Mouse (Mus musculus) retina, embryonic 14.5 days (tissue): ENCODE results near the gene Pias3.
"Not testable (repeated sequence)": the region's sequence is repeated elsewhere in the genome, so short reads cannot be mapped to it uniquely, and the experiment has no call there.

Experiments used
- DNase-seq: peaks from one replicate; pipeline ENCODE4 v3.0.0-alpha.2; 2015; ENCODE audit warnings: low spot score

Gene Pias3

GRCm38 (mm10) chr3:96728634-96729402 is 32.6 kb downstream of the Pias3 start:
- no peak for DNase-seq

- DNase-seq, result no peak
Observed at GRCm38 (mm10) chr3:96729403-96729784, 33.2 kb downstream of the Pias3 start.

- DNase-seq, result no peak
Observed at GRCm38 (mm10) chr3:96730785-96731184, 34.6 kb downstream of the Pias3 start.

- no peak for DNase-seq
Observed at GRCm38 (mm10) chr3:96733984-96734383, 37.8 kb downstream of the Pias3 start.

GRCm38 (mm10) chr3:96735200-96735599 is 39.0 kb downstream of the Pias3 start:
- no peak for DNase-seq

DNA sequence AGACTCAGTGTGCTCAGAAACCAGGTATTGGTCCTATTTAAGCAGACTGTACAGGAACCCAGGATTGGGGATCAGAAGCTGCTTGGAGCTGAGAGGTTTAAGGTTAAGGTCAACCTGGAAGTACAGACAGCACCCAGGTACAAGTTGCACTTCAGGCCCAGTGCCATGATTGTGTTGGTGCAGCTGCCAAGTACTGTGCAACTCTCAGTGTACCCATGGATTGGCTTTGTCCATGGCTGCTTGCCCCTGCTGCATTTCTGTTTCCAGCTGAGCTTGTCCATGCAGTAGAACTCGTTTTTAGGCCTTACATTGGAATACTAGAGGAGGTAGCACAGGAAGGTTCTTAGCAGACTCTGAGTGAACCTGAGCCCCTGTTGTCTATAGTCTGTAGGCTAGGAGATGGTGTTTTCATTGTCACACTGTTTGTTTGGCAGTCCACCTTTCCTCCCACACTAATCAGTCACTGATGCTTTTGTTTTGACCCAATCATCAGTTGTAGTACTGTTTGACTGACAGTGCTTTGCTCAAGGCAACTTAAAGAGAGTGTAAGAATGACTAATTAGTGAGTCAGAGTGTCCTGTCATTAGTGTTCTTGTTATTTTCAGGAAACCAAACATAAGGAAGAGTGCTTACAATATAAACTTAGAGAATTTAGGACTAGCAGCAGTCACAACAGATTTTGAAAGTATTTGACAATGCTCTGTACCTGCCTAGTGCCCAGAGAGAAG is 41.0 kb downstream of the Pias3 start:
- DNase-seq, result no peak

GRCm38 (mm10) chr3:96737995-96738394 is 41.8 kb downstream of the Pias3 start:
- peak; percentile 41 for DNase-seq

GRCm38 (mm10) chr3:96740279-96740678 is 44.1 kb downstream of the Pias3 start:
- DNase-seq, result not testable (repeated sequence)

DNA sequence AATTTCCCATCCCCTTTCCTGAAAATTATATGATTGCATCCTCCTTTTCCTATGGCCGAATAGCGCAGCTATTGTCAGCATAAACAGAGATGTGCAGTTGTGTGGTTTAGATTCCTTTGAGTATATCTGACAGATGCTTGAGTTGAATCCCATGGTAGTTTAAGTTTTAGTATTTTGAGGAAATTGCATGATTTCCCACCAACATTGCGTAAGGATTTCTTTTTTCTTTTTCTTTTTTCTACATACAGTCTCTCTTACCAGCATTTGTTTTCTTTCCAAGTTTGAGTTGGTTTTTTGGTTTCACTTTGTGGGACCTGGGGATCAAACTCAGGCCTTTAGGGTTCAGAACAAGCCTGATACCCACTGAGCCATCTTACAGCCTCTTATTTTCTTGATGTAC is 48.2 kb downstream of the Pias3 start:
- no peak for DNase-seq

DNA sequence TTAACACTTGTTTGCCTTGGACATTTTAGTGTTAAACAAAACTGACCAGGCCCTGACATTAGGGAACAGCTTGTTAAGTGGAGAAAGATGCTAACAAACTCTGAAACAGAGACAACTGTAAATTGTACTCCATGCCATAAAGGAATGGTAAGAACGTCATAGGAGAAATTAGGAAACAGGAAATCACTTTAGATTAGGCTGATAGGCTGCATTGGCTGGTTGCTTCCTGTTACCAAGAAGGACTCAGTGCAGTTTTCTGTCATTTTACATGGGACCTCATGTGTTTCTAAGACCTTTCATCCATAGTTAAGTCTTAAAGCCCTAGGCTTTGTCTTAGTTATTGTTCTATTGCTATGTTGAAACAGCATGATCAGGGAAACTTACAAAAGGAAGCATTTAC is 50.6 kb downstream of the Pias3 start:
- DNase-seq, result no peak
